Mouse (Mus musculus) ES-E14 (cell line): ENCODE results near the gene Tubb1. TPM values are rescaled to one million over a fixed set of nuclear protein-coding genes. Genes with fewer than 3 reads are reported as not detected.

ENCODE experiments used
- DNase-seq: peaks from one replicate; pipeline ENCODE4 v3.0.0-alpha.2; 2013; ENCODE audit warnings: low read depth, low spot score
- H3K27ac ChIP-seq: 2 replicates; pipeline ENCODE4 v1.5.1; 2012; ENCODE audit warnings: low read depth, mild to moderate bottlenecking, low read length, moderate library complexity, mixed read lengths; ENCODE audit not compliant: poor library complexity, insufficient read depth, severe bottlenecking
- H3K36me3 ChIP-seq: 2 replicates; pipeline ENCODE4 v1.6.1; 2012; ENCODE audit warnings: mild to moderate bottlenecking, low read length, moderate library complexity, mixed read lengths; ENCODE audit not compliant: control insufficient read depth, poor library complexity, insufficient read depth, severe bottlenecking
- H3K4me1 ChIP-seq, 2 experiments: fragments of 150-350 bp in 1 of 2; sonication (generic) in 1 of 2; 2 replicates each; pipeline ENCODE4 v1.6.1; 2012; ENCODE audit warnings: low read length in 2 of 2, mild to moderate bottlenecking in 1 of 2, mixed read lengths in 1 of 2; ENCODE audit not compliant: control insufficient read depth in 2 of 2, insufficient read depth in 2 of 2, poor library complexity in 1 of 2
- H3K4me3 ChIP-seq, 2 experiments: fragments of 150-350 bp in 1 of 2; sonication (generic) in 1 of 2; 2 replicates each; pipeline ENCODE4 v1.5.1; 2012; ENCODE audit warnings: low read length in 2 of 2, low read depth in 1 of 2, mild to moderate bottlenecking in 1 of 2, mixed read lengths in 1 of 2; ENCODE audit not compliant: insufficient read depth in 1 of 2, poor library complexity in 1 of 2, severe bottlenecking in 1 of 2
- H3K9ac ChIP-seq: 2 replicates; pipeline ENCODE4 v1.6.1; 2012; ENCODE audit warnings: low read depth, mild to moderate bottlenecking, low read length, mixed read lengths; ENCODE audit not compliant: poor library complexity, insufficient read depth, severe bottlenecking
- H3K9me3 ChIP-seq: fragments of 150-350 bp; sonication (generic); 2 replicates; pipeline ENCODE4 v1.6.1; 2012; ENCODE audit warnings: low read depth, mild to moderate bottlenecking, low read length; ENCODE audit not compliant: control insufficient read depth, insufficient read depth
- CHD2 ChIP-seq: IDR thresholded peaks from 2 replicates; pipeline ENCODE4 v1.6.1; 2014; ENCODE audit warnings: mild to moderate bottlenecking, low read depth, low read length, inconsistent platforms
- HCFC1 ChIP-seq: IDR thresholded peaks from 2 replicates; pipeline ENCODE4 v1.6.1; 2012; ENCODE audit warnings: low read length, inconsistent platforms, borderline replicate concordance; ENCODE audit not compliant: insufficient read depth
- MAFK ChIP-seq: IDR thresholded peaks from 2 replicates; pipeline ENCODE4 v1.6.1; 2014; ENCODE audit warnings: mild to moderate bottlenecking, low read depth, low read length, inconsistent platforms; ENCODE audit not compliant: insufficient read depth
- ZC3H11A ChIP-seq: IDR thresholded peaks from 2 replicates; pipeline ENCODE4 v1.6.1; 2012; ENCODE audit warnings: low read depth, mild to moderate bottlenecking, inconsistent platforms, low read length, borderline replicate concordance
- ZNF384 ChIP-seq: IDR thresholded peaks from 2 replicates; pipeline ENCODE4 v1.6.1; 2012; ENCODE audit warnings: low read depth, low read length, inconsistent platforms
- in situ Hi-C, 2 experiments: fragments of 600-800 bp; cut with MboI; formaldehyde crosslinking; loops; one replicate each; pipeline ENCODE4 v1.15.1; 2025; ENCODE audit warnings: low sequenced_read_pairs in 2 of 2, inconsistent platforms in 1 of 2; ENCODE audit not compliant: unreplicated experiment in 2 of 2
- total RNA-seq: library from RNA; depleted of rRNA; stranded (reverse); fragments of 300-350 nt; gene quantifications from 2 replicates; pipeline ENCODE4 v1.2.3, GENCODE M21; 2012; rRNA removed

The Tubb1 gene
- 0.18 TPM in 1 of 2 replicates, not detected in the other for total RNA-seq

DNA sequence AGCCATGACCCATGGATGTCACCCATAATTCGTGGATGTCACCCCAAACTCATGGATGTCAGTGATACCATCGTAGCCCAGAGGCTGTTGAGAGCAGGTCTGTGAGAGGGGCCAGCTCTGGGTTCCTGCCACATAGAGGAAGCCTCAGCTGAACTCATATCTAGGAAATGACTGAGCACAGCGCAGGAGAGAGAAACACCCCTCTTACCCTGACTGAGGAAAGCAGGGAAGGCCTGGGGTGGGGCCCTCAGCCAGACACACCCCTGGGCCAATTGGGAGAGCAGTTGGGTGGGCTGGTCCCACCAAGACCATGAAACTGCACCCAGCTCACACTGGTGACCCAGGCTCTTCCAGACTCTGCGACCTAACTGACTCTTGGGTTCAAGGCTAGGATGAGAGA lies at the start of gene Tubb1:
Gene Tubb1, plus strand, starts transcription at position 343 of the 400 bp plus-strand sequence.
- Histone ChIP-seq H3K4me1 (no peaks in the 10 kb centered on the region), H3K27ac (no peak within 1 kb of the TSS), H3K9ac (no peak within 1 kb of the TSS), H3K4me3 (no peak within 1 kb of the TSS), H3K9me3 (no peaks in the 10 kb centered on the region), H3K36me3 (no peaks in the 10 kb centered on the region)
- no peak for DNase-seq
- TF ChIP-seq ZNF384, result no peak
- TF ChIP-seq MAFK, result no peak
- TF ChIP-seq HCFC1, result no peak
- no peak for TF ChIP-seq ZC3H11A
- no peak for TF ChIP-seq CHD2
- in situ Hi-C loops, result no loop called here

DNA sequence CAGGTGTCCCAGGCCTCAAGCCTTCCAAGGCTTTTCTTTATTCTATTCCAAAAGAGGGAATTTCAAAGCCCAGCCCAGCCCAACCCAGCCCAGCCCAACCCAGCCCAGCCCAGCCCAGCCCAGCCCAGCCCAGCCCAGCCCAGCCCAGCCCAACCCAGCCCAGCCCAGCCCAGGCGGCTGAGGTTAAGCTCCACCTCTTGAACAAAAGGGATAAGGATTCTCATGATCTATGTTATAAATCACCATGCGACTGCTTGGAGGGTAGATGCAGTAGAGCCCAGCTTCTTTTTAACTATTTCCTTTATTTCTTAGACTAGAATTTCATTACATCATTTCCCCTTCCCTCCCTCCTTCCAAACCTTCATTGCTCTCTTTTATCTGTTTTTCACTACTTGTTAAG lies 40.3 kb upstream of the Tubb1 start:
- Histone ChIP-seq H3K36me3 (no peaks in the 10 kb centered on the region), H3K4me1 (0 out of 4 replicates have a peak, but pooled peaks cover 0 to 2% of the 10 kb centered on the region in 2 experiments), H3K4me3 (no peak overlapping the region), H3K27ac (no peak overlapping the region), H3K9me3 (no peaks in the 10 kb centered on the region), H3K9ac (no peak overlapping the region)
- in situ Hi-C loops, result no loop called here
- TF ChIP-seq ZC3H11A (no peak), HCFC1 (no peak), MAFK (no peak), ZNF384 (no peak), CHD2 (no peak)
- DNase-seq, result no peak

DNA sequence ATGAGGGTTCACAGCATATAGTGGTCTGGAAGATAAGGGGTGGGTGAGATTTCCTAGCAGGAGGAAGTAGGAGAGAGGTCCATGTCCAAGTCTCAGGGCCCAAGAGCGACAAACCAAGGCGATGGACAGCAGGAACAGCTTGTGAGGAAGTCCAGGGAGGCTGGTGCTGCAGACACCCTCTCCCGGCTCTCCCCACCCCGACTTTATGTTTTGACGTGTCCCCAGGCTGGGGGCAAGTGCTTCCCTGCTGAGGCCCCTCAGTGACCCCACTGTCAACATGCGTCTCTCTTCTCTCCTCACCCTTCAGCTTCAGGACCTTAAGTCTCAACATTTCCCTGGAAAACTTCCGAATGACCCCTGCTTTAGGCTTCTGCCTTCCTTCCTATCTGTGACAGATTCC lies 37.4 kb upstream of the Tubb1 start:
- no peak for TF ChIP-seq CHD2
- TF ChIP-seq HCFC1, result no peak
- TF ChIP-seq MAFK, result no peak
- TF ChIP-seq ZC3H11A, result no peak
- TF ChIP-seq ZNF384, result no peak
- no peaks in the 10 kb centered on the region for H3K9me3 ChIP-seq
- no peak overlapping the region for H3K9ac ChIP-seq
- no peak for DNase-seq
- 0 out of 4 replicates have a peak, but pooled peaks cover 0 to 2% of the 10 kb centered on the region in 2 experiments for H3K4me1 ChIP-seq
- no peak overlapping the region for H3K27ac ChIP-seq
- H3K4me3 ChIP-seq, result no peak overlapping the region
- H3K36me3 ChIP-seq, result no peaks in the 10 kb centered on the region; the same call in 1 of the 2 replicates
- in situ Hi-C loops, result no loop called here

DNA sequence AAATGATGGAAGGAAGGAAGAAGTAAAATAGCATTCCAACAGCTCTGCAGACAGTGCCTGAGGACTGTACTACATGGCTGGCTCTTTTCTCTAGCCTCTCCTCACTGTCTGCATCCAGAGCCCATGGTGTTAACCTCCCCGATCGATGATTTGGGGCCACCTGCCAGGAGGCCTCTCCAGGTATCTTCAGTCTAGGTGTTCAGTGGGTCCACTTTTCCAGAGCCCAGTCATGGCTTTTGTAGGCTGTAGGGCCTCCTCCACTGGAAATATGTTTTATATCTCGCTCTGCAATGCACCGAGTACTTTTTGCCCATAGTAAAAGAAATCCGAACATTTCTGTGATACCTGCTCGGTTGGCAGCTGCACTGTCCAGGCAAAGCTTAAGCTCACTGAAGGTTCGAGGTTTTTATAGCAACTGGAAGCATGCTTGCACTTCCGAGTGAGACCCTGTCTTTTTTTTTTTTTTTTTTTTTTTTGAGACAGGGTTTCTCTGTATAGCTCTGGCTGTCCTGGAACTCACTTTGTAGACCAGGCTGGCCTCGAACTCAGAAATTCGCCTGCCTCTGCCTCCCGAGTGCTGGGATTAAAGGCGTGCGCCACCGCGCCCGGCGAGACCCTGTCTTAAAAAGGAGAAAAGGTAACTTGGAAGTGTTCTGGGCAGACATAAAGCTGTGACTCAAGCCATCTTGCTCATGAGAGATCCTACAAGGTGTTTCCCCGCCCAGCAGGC lies 35.3 kb upstream of the Tubb1 start:
- no peak overlapping the region for H3K27ac ChIP-seq
- H3K9ac ChIP-seq, result no peak overlapping the region
- H3K4me3 ChIP-seq, result peak overlapping the region in 1 of 2 experiments; percentile 92; a peak in 1 of 4 replicates
- H3K36me3 ChIP-seq, result no peaks in the 10 kb centered on the region; the same call in 1 of the 2 replicates
- no peak for DNase-seq
- no peaks in the 10 kb centered on the region for H3K4me1 ChIP-seq
- in situ Hi-C loops, result no loop called here
- TF ChIP-seq CHD2 (no peak), MAFK (no peak), ZC3H11A (no peak), HCFC1 (no peak), ZNF384 (no peak)
- H3K9me3 ChIP-seq, result no peaks in the 10 kb centered on the region
